Mouse (Mus musculus) cerebellum, adult (tissue): Measurements from ENCODE around the gene Chm.
"Not testable (repeated sequence)": the region's sequence is repeated elsewhere in the genome, so short reads cannot be mapped to it uniquely, and the experiment has no call there.

Source experiments
- ATAC-seq: cut with Nextera tagmentation; 2 replicates; pipeline ENCODE4 v1.9.2; 2017; ENCODE audit warnings: mild to moderate bottlenecking, moderate library complexity, mixed read lengths; ENCODE audit not compliant: insufficient number of reproducible peaks, low FRiP score, low TSS enrichment

Gene Chm

GRCm38 (mm10) chrX:113185230-113185985, at the start of gene Chm:
Chm (minus strand) TSS chrX:113185517.
- peak; percentile 99 for ATAC-seq

- ATAC-seq: no peak
Observed at GRCm38 (mm10) chrX:113193901-113194300, 8.6 kb upstream of the Chm start.

- peak; percentile 38; the same call in 1 of the 2 replicates for ATAC-seq
Observed at GRCm38 (mm10) chrX:113184569-113185229, 618 bp downstream of the Chm start.

GRCm38 (mm10) chrX:113180856-113181255, 4.5 kb downstream of the Chm start:
- not testable (repeated sequence) for ATAC-seq

DNA sequence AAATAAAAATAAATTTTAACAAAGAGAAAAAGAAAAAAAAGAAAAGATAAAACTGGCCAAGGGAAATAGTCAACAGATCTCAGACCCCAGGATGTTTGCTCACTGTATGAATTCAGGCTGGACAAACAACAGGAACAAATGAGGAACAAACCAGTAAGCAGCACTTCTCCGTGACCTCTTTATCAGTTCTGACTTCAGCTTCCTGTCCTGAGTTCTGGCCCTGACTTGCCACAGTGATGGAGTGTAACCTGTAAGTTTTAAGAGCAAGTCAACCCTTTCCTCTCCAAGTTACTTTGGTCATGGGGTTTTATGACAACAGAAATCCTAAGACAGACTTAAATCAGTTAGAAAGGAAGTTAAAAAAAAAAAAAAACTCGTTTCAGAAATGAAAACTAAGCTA, 12.6 kb downstream of the Chm start:
- ATAC-seq: no peak

DNA sequence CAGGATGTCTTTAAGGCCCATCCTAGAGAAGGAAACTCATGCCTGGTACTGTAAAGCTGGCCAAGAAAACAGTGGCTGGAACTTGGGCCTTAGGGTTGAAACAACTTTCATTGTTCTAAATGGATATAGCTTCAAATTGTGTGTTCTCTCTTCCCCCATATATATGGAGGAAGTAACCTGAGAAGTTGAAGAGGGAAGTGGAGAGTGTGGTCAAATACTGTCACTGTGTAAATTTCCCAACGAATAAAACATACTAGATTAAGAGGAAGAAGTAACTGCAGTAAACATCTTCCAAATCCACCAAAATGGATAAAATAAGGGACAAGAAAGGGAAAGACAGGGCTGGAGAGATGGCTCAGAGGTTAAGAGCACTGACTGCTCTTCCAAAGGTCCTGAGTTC, 13.0 kb downstream of the Chm start:
- ATAC-seq: no peak

DNA sequence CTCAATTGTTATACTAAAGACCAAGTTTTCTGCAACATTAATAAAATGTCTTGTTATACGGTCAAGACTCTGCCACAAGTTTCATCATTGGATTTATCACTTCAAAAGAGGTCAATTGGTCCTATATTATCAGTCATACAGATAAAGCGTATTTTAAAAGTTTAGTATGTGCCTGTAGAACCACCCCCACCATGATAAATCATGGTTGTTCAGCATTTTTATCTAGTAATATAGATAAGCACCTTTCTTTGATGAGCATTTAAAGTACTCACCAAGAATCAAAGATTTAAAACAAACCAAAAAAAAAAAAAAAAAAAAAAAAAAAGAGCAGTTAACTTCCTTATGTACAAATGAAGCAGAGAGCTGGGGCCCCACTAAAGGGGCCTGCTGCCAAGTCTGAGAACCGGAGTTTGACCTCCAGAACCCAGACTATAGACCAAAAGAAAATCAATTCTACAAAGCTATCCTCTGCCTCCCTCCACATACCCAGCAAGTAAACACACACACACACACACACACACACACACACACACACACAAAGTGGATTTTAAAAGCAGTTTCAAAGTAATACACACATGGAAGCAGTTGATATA, 25.0 kb downstream of the Chm start:
- ATAC-seq: no peak

GRCm38 (mm10) chrX:113084171-113084570, 101.1 kb downstream of the Chm start:
- no peak for ATAC-seq

DNA sequence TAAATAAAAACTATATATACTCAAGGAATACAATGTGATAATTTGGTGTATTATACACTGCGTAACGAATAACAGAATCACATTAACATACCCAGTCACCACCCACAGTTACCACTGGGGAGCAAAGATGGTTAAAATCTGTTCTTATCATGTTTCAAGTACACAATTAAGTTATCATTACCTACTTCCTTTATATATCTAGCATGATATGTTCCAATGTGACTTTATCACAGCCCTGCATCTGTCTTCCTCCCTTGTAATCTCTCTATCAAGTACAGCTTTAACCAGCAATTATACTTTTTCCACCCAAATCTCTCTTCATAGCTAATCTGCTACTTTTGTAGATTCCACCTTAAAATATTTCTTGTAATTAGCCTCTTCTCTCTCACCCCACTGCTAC, 109.3 kb downstream of the Chm start:
- ATAC-seq: no peak

DNA sequence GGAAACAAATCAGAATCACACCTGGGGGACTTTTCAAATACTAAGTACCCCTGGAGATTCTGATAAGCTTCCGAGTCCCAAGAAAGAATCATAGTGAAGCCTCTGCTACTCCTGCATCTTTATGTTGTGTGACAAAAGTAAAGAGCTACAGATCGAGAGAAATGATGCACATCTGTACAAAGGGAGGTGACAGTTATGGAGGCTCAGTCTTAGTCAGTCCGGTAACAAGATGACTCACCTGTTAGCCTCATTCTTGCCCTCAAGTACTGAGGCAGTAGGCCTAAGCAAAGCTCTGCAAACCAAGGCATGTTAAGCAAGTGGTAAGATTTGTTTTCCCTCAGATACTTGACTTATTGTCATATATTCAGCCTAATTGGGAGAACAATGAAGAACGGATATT, 110.5 kb downstream of the Chm start:
- no peak for ATAC-seq

- no peak for ATAC-seq
Observed at GRCm38 (mm10) chrX:113003621-113004020, 181.7 kb downstream of the Chm start.

DNA sequence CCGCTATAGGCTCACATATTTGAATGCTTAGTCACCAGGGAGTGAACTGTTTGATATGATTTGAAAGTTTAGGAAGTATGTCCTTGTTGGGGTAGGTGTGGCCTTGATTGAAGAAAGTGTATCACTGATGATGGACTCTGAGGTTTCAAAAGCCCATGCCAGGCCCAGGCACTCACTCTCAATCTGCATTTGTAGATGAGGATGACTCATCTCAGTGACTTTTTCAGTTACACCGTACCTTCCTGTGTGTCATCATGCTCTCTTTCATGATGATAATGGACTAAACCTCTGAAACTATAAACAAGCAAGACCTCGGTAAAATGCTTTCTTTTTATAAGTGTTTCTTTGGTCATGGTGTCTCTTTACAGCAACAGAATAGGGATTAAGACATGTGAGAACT, 183.1 kb downstream of the Chm start:
- ATAC-seq: no peak
